ENCODE assay signal across 17 mouse cellular contexts in genomic region chr9:101908849-101909248, GRCm38 (mm10). TPM values are rescaled to one million over a fixed set of nuclear protein-coding genes. Genes with fewer than 3 reads are reported as not detected.
DNase-seq lines count a peak whose midpoint lies in the region; ATAC-seq lines count a peak whose summit lies in the region.
"Had no signal": no experiment of that assay in that cellular context is flagged by ENCODE, and none has a peak within 500 bp of the region (broad histone marks: within the 10 kb centered on the region; RNA-seq: fewer than 3 reads in every experiment).

No protein-coding gene starts in this region.

- no peak overlapping the region for H3K9ac ChIP-seq in embryonic facial prominence, embryonic 11.5 days (replicated peaks; ENCODE audit: low read length)
- H3K9ac ChIP-seq in hindbrain, embryonic 13.5 days = no peak overlapping the region; the same call in 1 of the 2 replicates
- no peak overlapping the region for H3K9ac ChIP-seq in midbrain, embryonic 16.5 days (ENCODE audit: low read depth, low read length)
- H3K9ac ChIP-seq: embryonic facial prominence, embryonic 15.5 days; intestine, embryonic 15.5 days had no signal

- H3K36me3 ChIP-seq in embryonic facial prominence, embryonic 11.5 days (replicated peaks; ENCODE audit: control insufficient read depth, insufficient read depth, low read depth, low read length) = no peaks in the 10 kb centered on the region
- H3K36me3 ChIP-seq in hindbrain, embryonic 13.5 days = no peaks in the 10 kb centered on the region
- H3K36me3 ChIP-seq in midbrain, embryonic 16.5 days (ENCODE audit: control insufficient read depth, insufficient read depth, low read length) = no peaks in the 10 kb centered on the region
- H3K36me3 ChIP-seq: embryonic facial prominence, embryonic 15.5 days; intestine, embryonic 15.5 days had no signal

- no peak overlapping the region for H3K27ac ChIP-seq in embryonic facial prominence, embryonic 11.5 days (replicated peaks; ENCODE audit: low read depth, low read length)
- peak overlapping the region; percentile 53 for H3K27ac ChIP-seq in hindbrain, embryonic 13.5 days
- peak overlapping the region; percentile 74 for H3K27ac ChIP-seq in midbrain, embryonic 16.5 days (ENCODE audit: low read length)
- H3K27ac ChIP-seq: embryonic facial prominence, embryonic 15.5 days; intestine, embryonic 15.5 days had no signal

- H3K4me1 ChIP-seq in embryonic facial prominence, embryonic 11.5 days (ENCODE audit: control insufficient read depth, insufficient read depth, low read length) = no peaks in the 10 kb centered on the region
- peaks cover 33% of the 10 kb centered on the region for H3K4me1 ChIP-seq in hindbrain, embryonic 13.5 days (replicated peaks)
- peaks cover 24% of the 10 kb centered on the region for H3K4me1 ChIP-seq in midbrain, embryonic 16.5 days (ENCODE audit: control insufficient read depth, insufficient read depth, low read length)
- H3K4me1 ChIP-seq: embryonic facial prominence, embryonic 15.5 days; intestine, embryonic 15.5 days had no signal

- peak; percentile 51 for DNase-seq in embryo, embryonic 10.5 days (ENCODE audit: low spot score)
- DNase-seq in embryonic facial prominence, embryonic 11.5 days (ENCODE audit: low spot score) = no peak
- DNase-seq in cerebellum, adult 8-10 months = no peak
- no peak for DNase-seq in gastrocnemius, adult 8-10 months (ENCODE audit: low spot score in 2 of 2)
- no peak for DNase-seq in T-cell, adult 2 months (ENCODE audit: low spot score)
- DNase-seq: adrenal gland, postnatal 36 days; cerebellum, adult 11-12 months; kidney, postnatal 14 days; liver; right cerebral cortex, postnatal 25 days had no signal

- no peaks in the 10 kb centered on the region for H3K27me3 ChIP-seq in embryonic facial prominence, embryonic 11.5 days (ENCODE audit: control insufficient read depth, insufficient read depth, low read length)
- no peaks in the 10 kb centered on the region for H3K27me3 ChIP-seq in hindbrain, embryonic 13.5 days
- no peaks in the 10 kb centered on the region for H3K27me3 ChIP-seq in midbrain, embryonic 16.5 days (ENCODE audit: control insufficient read depth, insufficient read depth, low read depth, low read length)
- H3K27me3 ChIP-seq: embryonic facial prominence, embryonic 15.5 days; intestine, embryonic 15.5 days had no signal

- peak; percentile 59 for ATAC-seq in embryonic facial prominence, embryonic 11.5 days (replicated peaks; ENCODE audit: insufficient number of reproducible peaks, low FRiP score, low TSS enrichment, low read depth)
- ATAC-seq in hindbrain, embryonic 13.5 days (ENCODE audit: low FRiP score) = peak; percentile 44
- ATAC-seq in midbrain, embryonic 16.5 days = peak; percentile 69
- ATAC-seq: intestine, embryonic 15.5 days had no signal

- H3K4me3 ChIP-seq in embryonic facial prominence, embryonic 11.5 days (ENCODE audit: low read depth, low read length) = no peak overlapping the region
- no peak overlapping the region for H3K4me3 ChIP-seq in hindbrain, embryonic 13.5 days
- H3K4me3 ChIP-seq in midbrain, embryonic 16.5 days (ENCODE audit: low read depth, low read length) = no peak overlapping the region
- H3K4me3 ChIP-seq: embryonic facial prominence, embryonic 15.5 days; intestine, embryonic 15.5 days; myocyte had no signal

- WGBS in embryonic facial prominence, embryonic 11.5 days = 61% methylated on average over 5 of the region's 5 CpGs
- WGBS in hindbrain, embryonic 13.5 days = 22% methylated on average over 5 of the region's 5 CpGs
- WGBS in midbrain, embryonic 16.5 days = 8% methylated on average over 5 of the region's 5 CpGs

- no peak overlapping the region for H3K4me2 ChIP-seq in embryonic facial prominence, embryonic 11.5 days (ENCODE audit: low read depth, low read length)
- H3K4me2 ChIP-seq in hindbrain, embryonic 13.5 days = no peak overlapping the region
- no peak overlapping the region for H3K4me2 ChIP-seq in midbrain, embryonic 16.5 days (ENCODE audit: low read length)
- H3K4me2 ChIP-seq: embryonic facial prominence, embryonic 15.5 days; intestine, embryonic 15.5 days had no signal

- H3K9me3 ChIP-seq in embryonic facial prominence, embryonic 11.5 days (replicated peaks; ENCODE audit: control insufficient read depth, low read length) = no peaks in the 10 kb centered on the region
- no peaks in the 10 kb centered on the region for H3K9me3 ChIP-seq in hindbrain, embryonic 13.5 days
- no peaks in the 10 kb centered on the region for H3K9me3 ChIP-seq in midbrain, embryonic 16.5 days (replicated peaks; ENCODE audit: control insufficient read depth, low read length, poor library complexity, severe bottlenecking)
- H3K9me3 ChIP-seq: embryonic facial prominence, embryonic 15.5 days; intestine, embryonic 15.5 days had no signal

RNA-seq across cellular contexts. Expression of gene 9630041A04Rik, which starts 47.2 kb away (rescaled TPM):
- not detected in 2 replicates for polyA plus RNA-seq in embryonic facial prominence, embryonic 11.5 days (2014; fragmentation: Nextera tagmentation; extraction: Ambion mirVana)
- polyA plus RNA-seq in hindbrain, embryonic 13.5 days (2015; fragmentation: Nextera tagmentation; extraction: Ambion mirVana) = 0.62 and 1.0 TPM in 2 replicates
- polyA plus RNA-seq in midbrain, embryonic 16.5 days (2015; fragmentation: Nextera tagmentation; extraction: Ambion mirVana) = 0.64 and 0.85 TPM in 2 replicates
- total RNA-seq in gastrocnemius, adult 8-10 months (2022) = not detected
- total RNA-seq: adrenal gland, postnatal 36 days had no signal
- polyA plus RNA-seq: embryonic facial prominence, embryonic 15.5 days; heart, embryonic 14.5 days; myocyte; urinary bladder, adult 2 months had no signal
